Mouse (Mus musculus): ENCODE data around the gene Rhob.

DNA sequence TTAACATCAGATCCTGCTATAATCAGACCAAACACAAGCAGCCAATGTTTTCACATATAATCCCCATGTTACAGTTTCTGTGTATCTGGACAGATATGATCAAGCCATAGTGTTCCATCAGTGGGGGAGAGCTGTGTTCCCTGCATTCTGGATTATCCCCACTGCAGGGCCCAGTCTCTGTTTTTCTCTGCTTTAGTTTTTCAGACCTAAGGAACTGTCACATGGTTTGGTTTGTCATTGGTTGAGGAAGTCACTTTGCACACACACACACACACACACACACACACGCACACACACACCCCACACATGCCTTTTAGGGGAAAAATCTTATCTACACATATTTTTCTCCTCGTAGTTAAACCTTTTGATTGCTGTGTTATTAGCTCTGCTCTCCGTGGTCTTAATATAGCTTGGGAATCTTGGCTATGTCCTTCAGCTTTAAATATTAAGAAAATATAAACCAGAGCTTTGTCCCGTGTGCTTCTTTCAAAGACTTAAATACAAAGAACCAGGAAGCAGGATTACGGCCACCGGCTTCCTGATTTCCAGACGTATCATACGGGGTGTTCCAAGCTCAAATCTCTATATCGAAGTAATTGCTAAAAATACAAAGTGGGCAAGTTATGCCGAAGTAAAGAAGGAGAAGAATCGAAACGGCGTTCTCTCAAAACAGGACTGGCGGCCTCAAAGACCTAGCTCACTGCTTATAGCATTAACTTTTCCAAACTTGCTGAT is 1.9 kb upstream of the Rhob start:
- TF ChIP-seq POLR2A (IDR thresholded peaks at IDR 0.05; ENCODE audit: insufficient read length, low read depth) (no peak), POLR2AphosphoS2 (IDR thresholded peaks at IDR 0.05; ENCODE audit: insufficient read length, low read depth) (no peak), TCF12 (IDR thresholded peaks at IDR 0.05; ENCODE audit: insufficient read depth, poor library complexity, severe bottlenecking) (no peak), E2F4 (IDR thresholded peaks at IDR 0.05; ENCODE audit: insufficient read depth) (no peak), SRF (IDR thresholded peaks at IDR 0.05; ENCODE audit: control insufficient read depth, insufficient read length, low read depth) (no peak), MAX (IDR thresholded peaks at IDR 0.05; ENCODE audit: low read depth) (no peak), MYOD1 (IDR thresholded peaks at IDR 0.05; ENCODE audit: control insufficient read depth in 1 of 3, insufficient read length in 2 of 3, low read depth in 2 of 3) (no peak), USF1 (IDR thresholded peaks at IDR 0.05; ENCODE audit: low read depth) (no peak), TCF3 (IDR thresholded peaks at IDR 0.05; ENCODE audit: insufficient read length, low read depth) (no peak), MYOG (IDR thresholded peaks at IDR 0.05; ENCODE audit: control insufficient read depth in 1 of 3, insufficient read depth in 1 of 3, insufficient read length in 2 of 3, low read depth in 2 of 3) (no peak)
